Mouse (Mus musculus) bone marrow macrophage, adult 2 months (primary cell): ENCODE results near the gene Sh3rf1. TPM values are rescaled to one million over a fixed set of nuclear protein-coding genes. Genes with fewer than 3 reads are reported as not detected.

Experiments
- H3K27ac ChIP-seq: 2 replicates; pipeline ENCODE4 v1.5.1; 2012; ENCODE audit warnings: low read depth, low read length; ENCODE audit not compliant: insufficient read depth
- H3K4me1 ChIP-seq: 2 replicates; pipeline ENCODE4 v1.6.1; 2012; ENCODE audit warnings: low read length; ENCODE audit not compliant: control insufficient read depth, insufficient read depth
- H3K4me3 ChIP-seq: 2 replicates; pipeline ENCODE4 v1.5.1; 2012; ENCODE audit warnings: mild to moderate bottlenecking, low read length, moderate library complexity; ENCODE audit not compliant: insufficient read depth
- CTCF ChIP-seq: IDR thresholded peaks from 2 replicates; pipeline ENCODE4 v1.5.1; 2012; ENCODE audit warnings: low read depth, mild to moderate bottlenecking, low read length, moderate library complexity
- POLR2A ChIP-seq: IDR thresholded peaks from 2 replicates; pipeline ENCODE4 v1.6.1; 2012; ENCODE audit warnings: mild to moderate bottlenecking, low read depth, low read length, borderline replicate concordance
- polyA plus RNA-seq: library from polyadenylated mRNA; stranded (reverse); fragments of >200 nt; gene quantifications from 2 replicates; pipeline ENCODE4 v1.2.4, GENCODE M21; 2012; ENCODE audit not compliant: missing spikeins, insufficient read depth, insufficient read length

Gene Sh3rf1
- polyA plus RNA-seq, 1 experiment = 2.2 TPM

- H3K27ac ChIP-seq = no peak overlapping the region
- H3K4me3 ChIP-seq = no peak overlapping the region
- no peaks in the 10 kb centered on the region; the same call in none of the 2 replicates for H3K4me1 ChIP-seq
- no peak for TF ChIP-seq POLR2A
These were observed 58.9 kb downstream of the Sh3rf1 start for GRCm38 (mm10) chr8:61282303-61283168.

GRCm38 (mm10) chr8:61283169-61284081 lies 59.8 kb downstream of the Sh3rf1 start:
- no peaks in the 10 kb centered on the region; the same call in none of the 2 replicates for H3K4me1 ChIP-seq
- no peak overlapping the region for H3K27ac ChIP-seq
- H3K4me3 ChIP-seq = no peak overlapping the region
- no peak for TF ChIP-seq CTCF
- TF ChIP-seq POLR2A = no peak

GRCm38 (mm10) chr8:61285896-61286295 lies 62.2 kb downstream of the Sh3rf1 start:
- Histone ChIP-seq H3K4me1 (no peaks in the 10 kb centered on the region; the same call in none of the 2 replicates), H3K27ac (no peak overlapping the region), H3K4me3 (no peak overlapping the region)
- TF ChIP-seq CTCF (no peak), POLR2A (no peak)

- H3K4me3 ChIP-seq = no peak overlapping the region
- H3K4me1 ChIP-seq = no peaks in the 10 kb centered on the region; the same call in none of the 2 replicates
- H3K27ac ChIP-seq = no peak overlapping the region
- TF ChIP-seq POLR2A (no peak), CTCF (no peak)
These were observed 62.7 kb downstream of the Sh3rf1 start for GRCm38 (mm10) chr8:61286394-61286793.

GRCm38 (mm10) chr8:61286795-61287385 lies 63.2 kb downstream of the Sh3rf1 start:
- no peak for TF ChIP-seq POLR2A
- TF ChIP-seq CTCF = no peak
- Histone ChIP-seq H3K4me1 (no peaks in the 10 kb centered on the region; the same call in none of the 2 replicates), H3K4me3 (no peak overlapping the region), H3K27ac (no peak overlapping the region)

GRCm38 (mm10) chr8:61288006-61288566 lies 64.4 kb downstream of the Sh3rf1 start:
- no peak for TF ChIP-seq POLR2A
- TF ChIP-seq CTCF = no peak

GRCm38 (mm10) chr8:61288676-61289075 lies 65.0 kb downstream of the Sh3rf1 start:
- no peak overlapping the region for H3K27ac ChIP-seq

More at GRCm38 (mm10) chr8:61288006-61288566, 64.4 kb downstream of the Sh3rf1 start:
- H3K4me1 ChIP-seq = no peaks in the 10 kb centered on the region; the same call in none of the 2 replicates
- H3K27ac ChIP-seq = no peak overlapping the region
- no peak overlapping the region for H3K4me3 ChIP-seq

GRCm38 (mm10) chr8:61295040-61295439 lies 71.4 kb downstream of the Sh3rf1 start:
- Histone ChIP-seq H3K4me3 (no peak overlapping the region), H3K4me1 (no peaks in the 10 kb centered on the region), H3K27ac (no peak overlapping the region)
- TF ChIP-seq CTCF (no peak), POLR2A (no peak)

More at GRCm38 (mm10) chr8:61288676-61289075, 65.0 kb downstream of the Sh3rf1 start:
- no peak for TF ChIP-seq POLR2A
- TF ChIP-seq CTCF = no peak
- Histone ChIP-seq H3K4me3 (no peak overlapping the region), H3K4me1 (no peaks in the 10 kb centered on the region; the same call in 1 of the 2 replicates)

- Histone ChIP-seq H3K4me1 (no peaks in the 10 kb centered on the region), H3K4me3 (no peak overlapping the region), H3K27ac (no peak overlapping the region)
- no peak for TF ChIP-seq POLR2A
- no peak for TF ChIP-seq CTCF
These were observed 71.8 kb downstream of the Sh3rf1 start for GRCm38 (mm10) chr8:61295441-61295840.
